Comparison of ENCODE assay signal across 8 mouse cellular contexts in the genomic region with DNA sequence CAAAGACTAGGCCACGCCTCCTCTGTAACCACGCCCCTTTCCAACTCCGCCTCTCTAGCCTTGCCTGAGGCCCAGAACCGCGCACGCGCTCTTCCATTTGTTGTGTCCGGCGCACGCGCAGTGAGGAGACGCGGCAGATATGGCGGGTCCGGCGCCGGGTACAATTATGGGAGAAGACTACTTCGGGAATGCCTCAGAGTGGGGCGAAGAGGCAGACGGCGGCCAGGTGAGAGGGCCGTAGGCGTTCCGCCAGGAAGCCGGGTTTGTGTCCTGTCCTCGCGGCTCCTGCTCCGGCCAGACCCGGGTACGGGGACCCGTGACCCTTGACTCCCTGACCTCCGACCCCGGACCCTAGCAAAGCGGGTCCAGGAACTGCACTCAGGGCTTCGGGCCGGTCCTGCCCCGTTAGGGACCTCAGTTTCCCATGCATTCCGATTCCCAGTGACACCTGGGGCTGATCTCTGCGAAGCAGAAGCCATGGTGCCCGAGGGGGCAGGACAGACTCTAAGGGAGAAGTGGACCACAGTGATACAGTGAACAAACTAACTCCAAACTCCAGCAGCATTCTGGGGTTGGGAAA. TPM values are rescaled to one million over a fixed set of nuclear protein-coding genes. Genes with fewer than 3 reads are reported as not detected.
A peak's percentile ranks its signal among the peaks of the same experiment; 100 is the strongest.
DNase-seq lines count a peak whose midpoint lies in the region; ATAC-seq and TF ChIP-seq lines count a peak whose summit lies in the region.

A gene (plus strand): TSS at position 74 of the 580 bp plus-strand sequence.

- peak; percentile 98 for DNase-seq in c-Kit-negative CD71-positive TER-119-positive erythroid progenitor cells, embryonic 14.5 days (ENCODE audit: low read depth, low spot score)
- peak; percentile 95 for DNase-seq in forebrain, embryonic 10.5 days (ENCODE audit: extremely low spot score, low spot score)
- DNase-seq in kidney, postnatal 25 days: peak; percentile 96
- DNase-seq in liver, embryonic 14.5 days (ENCODE audit: low read depth in 3 of 3, low spot score in 3 of 3): peak; percentile 90 to 97 (median 94)
- peak; percentile 98 for DNase-seq in neural tube, embryonic 11.5 days (ENCODE audit: low spot score)
- DNase-seq in stomach, postnatal 0 days (ENCODE audit: low spot score): peak; percentile 99

- peak within 1 kb of the TSS; percentile 94 for H3K27ac ChIP-seq in forebrain, embryonic 10.5 days
- peak within 1 kb of the TSS; percentile 24; the same call in 1 of the 2 replicates for H3K27ac ChIP-seq in heart, embryonic 15.5 days
- peak within 1 kb of the TSS; percentile 56 for H3K27ac ChIP-seq in liver, embryonic 14.5 days
- H3K27ac ChIP-seq in neural tube, embryonic 11.5 days (ENCODE audit: low read depth, low read length): no peak within 1 kb of the TSS
- H3K27ac ChIP-seq in stomach, postnatal 0 days (replicated peaks): peak within 1 kb of the TSS; percentile 65

- H3K27me3 ChIP-seq in forebrain, embryonic 10.5 days (ENCODE audit: poor library complexity, severe bottlenecking): no peaks in the 10 kb centered on the region
- no peaks in the 10 kb centered on the region for H3K27me3 ChIP-seq in heart, embryonic 15.5 days
- H3K27me3 ChIP-seq in liver, embryonic 14.5 days (ENCODE audit: control insufficient read depth, insufficient read depth, low read length): no peaks in the 10 kb centered on the region
- H3K27me3 ChIP-seq in neural tube, embryonic 11.5 days (ENCODE audit: control insufficient read depth, insufficient read depth, low read length): no peaks in the 10 kb centered on the region
- H3K27me3 ChIP-seq in stomach, postnatal 0 days (ENCODE audit: control insufficient read depth, insufficient read depth, low read length): no peaks in the 10 kb centered on the region

- WGBS in forebrain, embryonic 10.5 days: under 1% methylated on average over 40 of the region's 40 CpGs
- under 1% methylated on average over 40 of the region's 40 CpGs for whole genome bisulfite sequencing in heart, embryonic 15.5 days
- under 1% methylated on average over 40 of the region's 40 CpGs for WGBS in liver, embryonic 14.5 days (ENCODE audit: insufficient replicate concordance)
- under 1% methylated on average over 39 of the region's 40 CpGs for WGBS in neural tube, embryonic 11.5 days
- WGBS in stomach, postnatal 0 days: under 1% methylated on average over 40 of the region's 40 CpGs

- peak; percentile 100 for ATAC-seq in CD4-positive, CD25-positive, alpha-beta regulatory T cell, adult 4 months
- ATAC-seq in heart, embryonic 15.5 days (replicated peaks; ENCODE audit: insufficient number of reproducible peaks, insufficient read depth, low FRiP score, low read depth): peak; percentile 91
- ATAC-seq in liver, embryonic 14.5 days (ENCODE audit: insufficient read depth): peak; percentile 91
- ATAC-seq in neural tube, embryonic 11.5 days (ENCODE audit: insufficient read depth, low FRiP score, low TSS enrichment): peak; percentile 89
- ATAC-seq in stomach, postnatal 0 days (ENCODE audit: low FRiP score, low TSS enrichment): peak; percentile 96

- peak within 1 kb of the TSS; percentile 87 for H3K9ac ChIP-seq in heart, embryonic 15.5 days
- H3K9ac ChIP-seq in liver, embryonic 14.5 days (replicated peaks): peak within 1 kb of the TSS; percentile 95
- H3K9ac ChIP-seq in neural tube, embryonic 11.5 days (ENCODE audit: low read length): peak within 1 kb of the TSS; percentile 93
- H3K9ac ChIP-seq in stomach, postnatal 0 days (ENCODE audit: low read length): peak within 1 kb of the TSS; percentile 89

- peaks cover 32% of the 10 kb centered on the region for H3K36me3 ChIP-seq in forebrain, embryonic 10.5 days (replicated peaks)
- H3K36me3 ChIP-seq in heart, embryonic 15.5 days: no peaks in the 10 kb centered on the region
- peaks cover 3% of the 10 kb centered on the region; the same call in 1 of the 2 replicates for H3K36me3 ChIP-seq in liver, embryonic 14.5 days (replicated peaks; ENCODE audit: control insufficient read depth, insufficient read depth, low read depth)
- no peaks in the 10 kb centered on the region for H3K36me3 ChIP-seq in neural tube, embryonic 11.5 days (ENCODE audit: control insufficient read depth, insufficient read depth, low read length)
- H3K36me3 ChIP-seq in stomach, postnatal 0 days (ENCODE audit: control insufficient read depth, insufficient read depth, low read length): no peaks in the 10 kb centered on the region

- peak within 1 kb of the TSS; percentile 70 for H3K4me2 ChIP-seq in heart, embryonic 15.5 days
- H3K4me2 ChIP-seq in liver, embryonic 14.5 days (ENCODE audit: low read depth): peak within 1 kb of the TSS; percentile 79
- H3K4me2 ChIP-seq in neural tube, embryonic 11.5 days (ENCODE audit: low read depth): peak within 1 kb of the TSS; percentile 75
- H3K4me2 ChIP-seq in stomach, postnatal 0 days (replicated peaks; ENCODE audit: low read depth): peak within 1 kb of the TSS; percentile 98

- no peak for TF ChIP-seq CTCF in liver, embryonic 14.5 days (IDR thresholded peaks at IDR 0.05; ENCODE audit: low read depth)
- no peak for TF ChIP-seq CTCF in stomach, postnatal 0 days (IDR thresholded peaks at IDR 0.05; ENCODE audit: low read depth)

- H3K4me3 ChIP-seq in forebrain, embryonic 10.5 days: peak within 1 kb of the TSS; percentile 75
- peak within 1 kb of the TSS; percentile 90 for H3K4me3 ChIP-seq in heart, embryonic 15.5 days
- peak within 1 kb of the TSS; percentile 75 to 94 for H3K4me3 ChIP-seq in liver, embryonic 14.5 days (ENCODE audit: insufficient read depth in 1 of 2, low read depth in 2 of 2, low read length in 2 of 2)
- peak within 1 kb of the TSS; percentile 97 for H3K4me3 ChIP-seq in neural tube, embryonic 11.5 days (ENCODE audit: low read depth, low read length)
- H3K4me3 ChIP-seq in stomach, postnatal 0 days (ENCODE audit: low read depth, low read length): peak within 1 kb of the TSS; percentile 83

- peaks cover 19% of the 10 kb centered on the region for H3K4me1 ChIP-seq in forebrain, embryonic 10.5 days
- peaks cover 10% of the 10 kb centered on the region for H3K4me1 ChIP-seq in heart, embryonic 15.5 days (replicated peaks)
- H3K4me1 ChIP-seq in liver, embryonic 14.5 days (replicated peaks; ENCODE audit: control insufficient read depth in 2 of 2, insufficient read depth in 2 of 2, low read length in 1 of 2): peaks cover 7 to 12% of the 10 kb centered on the region in 2 experiments
- H3K4me1 ChIP-seq in neural tube, embryonic 11.5 days (ENCODE audit: control insufficient read depth, insufficient read depth, low read length): peaks cover 6% of the 10 kb centered on the region
- H3K4me1 ChIP-seq in stomach, postnatal 0 days (replicated peaks; ENCODE audit: control insufficient read depth, insufficient read depth): no peaks in the 10 kb centered on the region

- H3K9me3 ChIP-seq in forebrain, embryonic 10.5 days: no peaks in the 10 kb centered on the region
- no peaks in the 10 kb centered on the region for H3K9me3 ChIP-seq in heart, embryonic 15.5 days (replicated peaks)
- no peaks in the 10 kb centered on the region for H3K9me3 ChIP-seq in liver, embryonic 14.5 days (ENCODE audit: control insufficient read depth, low read length)
- H3K9me3 ChIP-seq in neural tube, embryonic 11.5 days (ENCODE audit: control insufficient read depth, low read length): no peaks in the 10 kb centered on the region
- H3K9me3 ChIP-seq in stomach, postnatal 0 days (ENCODE audit: control insufficient read depth, low read length): no peaks in the 10 kb centered on the region

- TF ChIP-seq EP300 in liver, embryonic 14.5 days (IDR thresholded peaks at IDR 0.05; ENCODE audit: low read depth): no peak
- TF ChIP-seq EP300 in stomach, postnatal 0 days (optimal IDR thresholded peaks at IDR 0.05): no peak

RNA-seq across cellular contexts. Expression of the gene that starts here (rescaled TPM):
- polyA plus RNA-seq in CD4-positive, CD25-positive, alpha-beta regulatory T cell, adult 4 months (2017; shearing (Covaris generic)): 100 to 1,000 TPM in 1 of 2 experiments, 10 to 100 TPM in 1; 53.4 to 105 TPM
- 196 and 201 TPM in 2 replicates for polyA plus RNA-seq in forebrain, embryonic 10.5 days (2016; fragmentation: Nextera tagmentation; extraction: Ambion mirVana)
- 66.1 and 82.9 TPM in 2 replicates for polyA plus RNA-seq in heart, embryonic 15.5 days (2015; fragmentation: Nextera tagmentation; extraction: Ambion mirVana)
- polyA plus RNA-seq in liver, embryonic 14.5 days (2012; rRNA removed): 54.1 and 58.2 TPM in 2 replicates
- polyA plus RNA-seq in liver, embryonic 14.5 days (2014; fragmentation: Nextera tagmentation; extraction: Ambion mirVana): 62.1 and 70.0 TPM in 2 replicates
- polyA plus RNA-seq in neural tube, embryonic 11.5 days (2014; fragmentation: Nextera tagmentation; extraction: Ambion mirVana): 169 and 172 TPM in 2 replicates
- 37.6 and 40.2 TPM in 2 replicates for polyA plus RNA-seq in stomach, postnatal 0 days (2015; fragmentation: Nextera tagmentation; extraction: Ambion mirVana)
